Mouse (Mus musculus) MEL (cell line): ENCODE data around the gene Bri3bp.
A peak's percentile ranks its signal among the peaks of the same experiment; 100 is the strongest.

Source experiments
- CTCF ChIP-seq, 3 experiments: IDR thresholded peaks in 2 of 3; conservative IDR thresholded peaks in 1 of 3; 2 replicates each; pipeline ENCODE4 v1.5.1; 2011 to 2012; ENCODE audit warnings: low read length in 3 of 3, low read depth in 2 of 3, mild to moderate bottlenecking in 2 of 3, improper control_type of control experiment in 1 of 3, inconsistent platforms in 1 of 3, mixed read lengths in 1 of 3, moderate library complexity in 1 of 3; ENCODE audit not compliant: control insufficient read depth in 1 of 3, insufficient read depth in 1 of 3, poor library complexity in 1 of 3, severe bottlenecking in 1 of 3
- EP300 ChIP-seq, 2 experiments: IDR thresholded peaks; 2 replicates each; pipeline ENCODE4 v1.6.1; 2011; ENCODE audit warnings: improper control_type of control experiment in 2 of 2, low read length in 2 of 2, low read depth in 1 of 2, mild to moderate bottlenecking in 1 of 2
- GATA1 ChIP-seq: IDR thresholded peaks from 2 replicates; pipeline ENCODE4 v1.6.1; 2011; ENCODE audit warnings: low read depth, low read length, improper control_type of control experiment
- KAT2A ChIP-seq: conservative IDR thresholded peaks from 2 replicates; pipeline ENCODE4 v1.6.1; 2012; ENCODE audit warnings: low read depth, low read length, improper control_type of control experiment, inconsistent platforms
- POLR2A ChIP-seq, 2 experiments: IDR thresholded peaks; 2 replicates each; pipeline ENCODE4 v1.6.1; 2011 to 2012; ENCODE audit warnings: low read length in 2 of 2, mild to moderate bottlenecking in 2 of 2, control low read depth in 1 of 2, improper control_type of control experiment in 1 of 2, low read depth in 1 of 2, moderate library complexity in 1 of 2; ENCODE audit not compliant: control insufficient read depth in 1 of 2, insufficient read depth in 1 of 2, poor library complexity in 1 of 2
- POLR2AphosphoS2 ChIP-seq: IDR thresholded peaks from 2 replicates; pipeline ENCODE4 v1.6.1; 2011; ENCODE audit warnings: low read length, improper control_type of control experiment
- SMC3 ChIP-seq: IDR thresholded peaks from 2 replicates; pipeline ENCODE4 v1.6.1; 2011; ENCODE audit warnings: low read depth, low read length, improper control_type of control experiment
- TCF12 ChIP-seq: IDR thresholded peaks from 2 replicates; pipeline ENCODE4 v1.6.1; 2014; ENCODE audit warnings: low read depth, mild to moderate bottlenecking, inconsistent platforms, low read length, improper control_type of control experiment, moderate library complexity
- USF1 ChIP-seq: IDR thresholded peaks from 2 replicates; pipeline ENCODE4 v1.6.1; 2014; ENCODE audit warnings: low read depth, mild to moderate bottlenecking, inconsistent platforms, low read length, improper control_type of control experiment, moderate library complexity
- ZMIZ1 ChIP-seq: IDR thresholded peaks from 2 replicates; pipeline ENCODE4 v1.6.1; 2012; ENCODE audit warnings: low read depth, mild to moderate bottlenecking, inconsistent platforms, low read length, improper control_type of control experiment, moderate library complexity

- TF ChIP-seq KAT2A (peak; percentile 51; the same call in 1 of the 2 replicates), GATA1 (peak; percentile 78), EP300 (IDR thresholded peaks at IDR 0.05; ENCODE audit: low read depth in 1 of 2, low read length in 2 of 2) (no peak), TCF12 (no peak), USF1 (no peak), POLR2AphosphoS2 (no peak), POLR2A (IDR thresholded peaks at IDR 0.05; ENCODE audit: control insufficient read depth in 1 of 2, insufficient read depth in 1 of 2, low read depth in 1 of 2, low read length in 2 of 2, poor library complexity in 1 of 2) (no peak), SMC3 (no peak), ZMIZ1 (no peak), CTCF (IDR thresholded peaks at IDR 0.05 in 2 of 3, conservative IDR thresholded peaks at IDR 0.05 in 1 of 3; ENCODE audit: control insufficient read depth in 1 of 3, insufficient read depth in 1 of 3, low read depth in 2 of 3, low read length in 3 of 3, poor library complexity in 1 of 3, severe bottlenecking in 1 of 3) (no peak)
Observed at GRCm38 (mm10) chr5:125408842-125409241, 32.5 kb upstream of the Bri3bp start.
